Mouse (Mus musculus) mouse trophoblast stem cell (cell line): ENCODE data around the gene Gm10447.
"Not testable (repeated sequence)": the region's sequence is repeated elsewhere in the genome, so short reads cannot be mapped to it uniquely, and the experiment has no call there.

Source experiments
- in situ Hi-C, 2 experiments: fragments of 300-500 bp; cut with MseI, MboI; formaldehyde crosslinking; loops; 2 replicates in 1 of 2; 3 replicates in 1 of 2; pipeline ENCODE4 v1.15.1; 2025

Gene Gm10447

GRCm38 (mm10) chr11:53443861-53444260, 13.0 kb downstream of the Gm10447 start:
- in situ Hi-C loops: no loop called here

GRCm38 (mm10) chr11:53441921-53442320, 15.0 kb downstream of the Gm10447 start:
- in situ Hi-C loops: no loop called here

GRCm38 (mm10) chr11:53436338-53436737, 20.6 kb downstream of the Gm10447 start:
- in situ Hi-C loops: no loop called here

- in situ Hi-C loops: no loop called here
These were observed 21.4 kb downstream of the Gm10447 start for GRCm38 (mm10) chr11:53435504-53435903.

GRCm38 (mm10) chr11:53433057-53433456, 23.9 kb downstream of the Gm10447 start:
- in situ Hi-C loops: no loop called here

GRCm38 (mm10) chr11:53431347-53432056, 25.4 kb downstream of the Gm10447 start:
- in situ Hi-C loops: no loop called here

- in situ Hi-C loops: no loop called here
These were observed 26.1 kb downstream of the Gm10447 start, which contains the start of the genes Uqcrq and Gdf9 for GRCm38 (mm10) chr11:53430670-53431346. Gene Uqcrq, minus strand, starts transcription at chr11:53430831. Gene Gdf9, plus strand, starts transcription at chr11:53431023.

- in situ Hi-C loops: no loop called here
These were observed 26.6 kb downstream of the Gm10447 start for GRCm38 (mm10) chr11:53430300-53430669.

GRCm38 (mm10) chr11:53429182-53429581, 27.7 kb downstream of the Gm10447 start:
- in situ Hi-C loops: no loop called here

- in situ Hi-C loops: no loop called here
These were observed 28.2 kb downstream of the Gm10447 start for GRCm38 (mm10) chr11:53428716-53429057.

GRCm38 (mm10) chr11:53427993-53428715, 28.8 kb downstream of the Gm10447 start:
- in situ Hi-C loops: no loop called here

- in situ Hi-C loops: not testable (repeated sequence)
These were observed 30.0 kb downstream of the Gm10447 start for GRCm38 (mm10) chr11:53426914-53427313.

- in situ Hi-C loops: no loop called here
These were observed 31.1 kb downstream of the Gm10447 start for GRCm38 (mm10) chr11:53425711-53426255.

GRCm38 (mm10) chr11:53425251-53425650, 31.7 kb downstream of the Gm10447 start:
- in situ Hi-C loops: no loop called here

- in situ Hi-C loops: no loop called here
These were observed 32.1 kb downstream of the Gm10447 start for GRCm38 (mm10) chr11:53424826-53425225.

- in situ Hi-C loops: no loop called here
These were observed 33.9 kb downstream of the Gm10447 start, which contains the start of gene Leap2 for GRCm38 (mm10) chr11:53423036-53423435. Gene Leap2, minus strand, starts transcription at chr11:53423170.

GRCm38 (mm10) chr11:53418048-53418447, 38.9 kb downstream of the Gm10447 start:
- in situ Hi-C loops: no loop called here

- in situ Hi-C loops: no loop called here
These were observed 43.0 kb downstream of the Gm10447 start for GRCm38 (mm10) chr11:53413871-53414270.

GRCm38 (mm10) chr11:53411738-53412137, 45.2 kb downstream of the Gm10447 start:
- in situ Hi-C loops: no loop called here
